Mouse (Mus musculus) myocyte (in vitro differentiated cells): ENCODE results near the gene Cog6. TPM values are rescaled to one million over a fixed set of nuclear protein-coding genes. Genes with fewer than 3 reads are reported as not detected.
"Not testable (repeated sequence)": the region's sequence is repeated elsewhere in the genome, so short reads cannot be mapped to it uniquely, and the experiment has no call there.

ENCODE experiments used
- H3K27me3 ChIP-seq: one replicate; pipeline ENCODE4 v1.6.1; 2011; ENCODE audit not compliant: control insufficient read depth, insufficient read depth, insufficient read length
- H3K36me3 ChIP-seq: one replicate; pipeline ENCODE4 v1.6.1; 2011; ENCODE audit not compliant: control insufficient read depth, insufficient read depth
- H3K4me2 ChIP-seq: one replicate; pipeline ENCODE4 v1.6.1; 2011; ENCODE audit warnings: low read depth, control low read depth
- H3K4me3 ChIP-seq: one replicate; pipeline ENCODE4 v1.5.1; 2011; ENCODE audit warnings: mild to moderate bottlenecking, control low read depth, moderate library complexity
- H3K79me2 ChIP-seq: one replicate; pipeline ENCODE4 v1.6.1; 2011; ENCODE audit not compliant: control insufficient read depth, insufficient read depth
- H3ac ChIP-seq: one replicate; pipeline ENCODE4 v1.6.1; 2011; ENCODE audit not compliant: control insufficient read depth, insufficient read length
- CEBPB ChIP-seq: IDR thresholded peaks from 2 replicates; pipeline ENCODE4 v1.6.1; 2011; ENCODE audit warnings: mild to moderate bottlenecking, moderate library complexity; ENCODE audit not compliant: poor library complexity, insufficient read depth, severe bottlenecking
- E2F4 ChIP-seq: IDR thresholded peaks from one replicate; pipeline ENCODE4 v1.6.1; 2011; ENCODE audit warnings: mild to moderate bottlenecking, control low read depth, moderate library complexity; ENCODE audit not compliant: insufficient read depth
- MAX ChIP-seq: IDR thresholded peaks from one replicate; pipeline ENCODE4 v1.6.1; 2011; ENCODE audit warnings: low read depth, mild to moderate bottlenecking, control low read depth
- MYOD1 ChIP-seq, 3 experiments: IDR thresholded peaks; one replicate each; pipeline ENCODE4 v1.6.1; 2011; ENCODE audit warnings: control low read depth in 2 of 3, low read depth in 2 of 3, mild to moderate bottlenecking in 2 of 3, moderate library complexity in 1 of 3; ENCODE audit not compliant: insufficient read length in 2 of 3, control insufficient read depth in 1 of 3
- MYOG ChIP-seq, 3 experiments: IDR thresholded peaks; one replicate each; pipeline ENCODE4 v1.6.1; 2011; ENCODE audit warnings: control low read depth in 2 of 3, low read depth in 2 of 3, mild to moderate bottlenecking in 2 of 3; ENCODE audit not compliant: insufficient read length in 2 of 3, control insufficient read depth in 1 of 3, insufficient read depth in 1 of 3
- POLR2A ChIP-seq: IDR thresholded peaks from one replicate; pipeline ENCODE4 v1.6.1; 2011; ENCODE audit warnings: low read depth, mild to moderate bottlenecking, control low read depth, moderate library complexity; ENCODE audit not compliant: insufficient read length
- POLR2AphosphoS2 ChIP-seq: IDR thresholded peaks from one replicate; pipeline ENCODE4 v1.6.1; 2011; ENCODE audit warnings: low read depth, control low read depth; ENCODE audit not compliant: insufficient read length
- REST ChIP-seq: IDR thresholded peaks from one replicate; pipeline ENCODE4 v1.6.1; 2011; ENCODE audit warnings: mild to moderate bottlenecking, control low read depth, moderate library complexity; ENCODE audit not compliant: insufficient read depth, insufficient read length
- SRF ChIP-seq: IDR thresholded peaks from one replicate; pipeline ENCODE4 v1.6.1; 2011; ENCODE audit warnings: low read depth; ENCODE audit not compliant: control insufficient read depth, insufficient read length
- TCF12 ChIP-seq: IDR thresholded peaks from one replicate; pipeline ENCODE4 v1.6.1; 2011; ENCODE audit warnings: mild to moderate bottlenecking, control low read depth; ENCODE audit not compliant: poor library complexity, insufficient read depth, severe bottlenecking
- TCF3 ChIP-seq: IDR thresholded peaks from one replicate; pipeline ENCODE4 v1.6.1; 2011; ENCODE audit warnings: low read depth, control low read depth; ENCODE audit not compliant: insufficient read length
- USF1 ChIP-seq: IDR thresholded peaks from one replicate; pipeline ENCODE4 v1.6.1; 2011; ENCODE audit warnings: low read depth, mild to moderate bottlenecking, control low read depth, moderate library complexity
- polyA plus RNA-seq: library from polyadenylated mRNA; unstranded; fragments of >200 nt; fragmentation: generic; extraction: Trizol; gene quantifications from one replicate; pipeline ENCODE4 v1.2.1, GENCODE M21; 2012; ENCODE audit warnings: missing spikeins

Gene Cog6
- polyA plus RNA-seq, 1 experiment = 17.4 TPM

- H3K27me3 ChIP-seq = no peaks in the 10 kb centered on the region
- H3K4me3 ChIP-seq = no peak overlapping the region
- no peak overlapping the region for H3K4me2 ChIP-seq
- TF ChIP-seq POLR2AphosphoS2 = no peak
- TF ChIP-seq USF1 = no peak
- no peak for TF ChIP-seq CEBPB
- TF ChIP-seq MYOG (IDR thresholded peaks at IDR 0.05; ENCODE audit: control insufficient read depth in 1 of 3, insufficient read depth in 1 of 3, insufficient read length in 2 of 3, low read depth in 2 of 3) = no peak
- no peak for TF ChIP-seq POLR2A
- no peak for TF ChIP-seq REST
- peaks cover 25% of the 10 kb centered on the region for H3K36me3 ChIP-seq
- H3K79me2 ChIP-seq = no peaks in the 10 kb centered on the region
- H3ac ChIP-seq = no peak overlapping the region
Observed at GRCm38 (mm10) chr3:52993296-52993695, 23.7 kb downstream of the Cog6 start.

GRCm38 (mm10) chr3:52990041-52990737 is 26.8 kb downstream of the Cog6 start:
- Histone ChIP-seq H3K4me3 (no peak overlapping the region), H3ac (no peak overlapping the region), H3K27me3 (no peaks in the 10 kb centered on the region), H3K79me2 (no peaks in the 10 kb centered on the region), H3K4me2 (no peak overlapping the region), H3K36me3 (peaks cover 27% of the 10 kb centered on the region)
- no peak for TF ChIP-seq MYOD1 (IDR thresholded peaks at IDR 0.05; ENCODE audit: control insufficient read depth in 1 of 3, insufficient read length in 2 of 3, low read depth in 2 of 3)
- no peak for TF ChIP-seq SRF
- no peak for TF ChIP-seq CEBPB
- no peak for TF ChIP-seq TCF3
- no peak for TF ChIP-seq POLR2AphosphoS2
- TF ChIP-seq POLR2A = no peak
- TF ChIP-seq USF1 = no peak
- TF ChIP-seq REST = no peak
- TF ChIP-seq TCF12 = no peak
- no peak for TF ChIP-seq E2F4
- TF ChIP-seq MYOG (IDR thresholded peaks at IDR 0.05; ENCODE audit: control insufficient read depth in 1 of 3, insufficient read depth in 1 of 3, insufficient read length in 2 of 3, low read depth in 2 of 3) = no peak
- TF ChIP-seq MAX = no peak

GRCm38 (mm10) chr3:52985508-52985941 is 31.5 kb downstream of the Cog6 start:
- not testable (repeated sequence) for H3ac ChIP-seq, H3K4me3 ChIP-seq, H3K79me2 ChIP-seq, H3K4me2 ChIP-seq, H3K27me3 ChIP-seq
- peaks cover 20% of the 10 kb centered on the region for H3K36me3 ChIP-seq

GRCm38 (mm10) chr3:52983772-52984171 is 33.3 kb downstream of the Cog6 start:
- no peak overlapping the region for H3K4me3 ChIP-seq
- no peaks in the 10 kb centered on the region for H3K27me3 ChIP-seq
- TF ChIP-seq REST = no peak
- TF ChIP-seq E2F4 = no peak
- no peak for TF ChIP-seq USF1
- no peak for TF ChIP-seq TCF3
- TF ChIP-seq MAX = no peak
- no peak for TF ChIP-seq SRF
- TF ChIP-seq MYOD1 (IDR thresholded peaks at IDR 0.05; ENCODE audit: control insufficient read depth in 1 of 3, insufficient read length in 2 of 3, low read depth in 2 of 3) = no peak
- no peak for TF ChIP-seq CEBPB
- no peak for TF ChIP-seq POLR2AphosphoS2
- TF ChIP-seq MYOG (IDR thresholded peaks at IDR 0.05; ENCODE audit: control insufficient read depth in 1 of 3, insufficient read depth in 1 of 3, insufficient read length in 2 of 3, low read depth in 2 of 3) = no peak
- TF ChIP-seq POLR2A = no peak
- no peak for TF ChIP-seq TCF12
- H3K36me3 ChIP-seq = peaks cover 20% of the 10 kb centered on the region
- no peak overlapping the region for H3ac ChIP-seq
- peak overlapping the region; percentile 18 for H3K4me2 ChIP-seq
- no peaks in the 10 kb centered on the region for H3K79me2 ChIP-seq

- Histone ChIP-seq H3K4me2 (no peak overlapping the region), H3ac (no peak overlapping the region), H3K4me3 (no peak overlapping the region), H3K79me2 (no peaks in the 10 kb centered on the region), H3K27me3 (no peaks in the 10 kb centered on the region), H3K36me3 (peaks cover 16% of the 10 kb centered on the region)
- no peak for TF ChIP-seq SRF
- no peak for TF ChIP-seq CEBPB
- no peak for TF ChIP-seq POLR2A
- no peak for TF ChIP-seq E2F4
- TF ChIP-seq MYOG (IDR thresholded peaks at IDR 0.05; ENCODE audit: control insufficient read depth in 1 of 3, insufficient read depth in 1 of 3, insufficient read length in 2 of 3, low read depth in 2 of 3) = no peak
- no peak for TF ChIP-seq POLR2AphosphoS2
- no peak for TF ChIP-seq MYOD1 (IDR thresholded peaks at IDR 0.05; ENCODE audit: control insufficient read depth in 1 of 3, insufficient read length in 2 of 3, low read depth in 2 of 3)
- TF ChIP-seq TCF3 = no peak
- no peak for TF ChIP-seq REST
- no peak for TF ChIP-seq TCF12
- no peak for TF ChIP-seq MAX
- TF ChIP-seq USF1 = no peak
Observed at GRCm38 (mm10) chr3:52982993-52983392, 34.0 kb downstream of the Cog6 start.
